Mouse (Mus musculus) cerebellum, adult 8-10 months (tissue): ENCODE measurements around the gene Naa35.
A peak's percentile ranks its signal among the peaks of the same experiment; 100 is the strongest.

ENCODE experiments used
- DNase-seq: peaks from one replicate; pipeline ENCODE4 v3.0.0; 2022

Naa35 gene

GRCm38 (mm10) chr13:59584947-59585647 is at the start of gene Naa35, which contains the start of gene Agtpbp1:
Gene Naa35, plus strand, starts transcription at chr13:59585259.
Gene Agtpbp1, minus strand, starts transcription at chr13:59585227.
- DNase-seq, result peak; percentile 99

- no peak for DNase-seq
Measured at GRCm38 (mm10) chr13:59535746-59536145, 49.3 kb upstream of the Naa35 start.

DNA sequence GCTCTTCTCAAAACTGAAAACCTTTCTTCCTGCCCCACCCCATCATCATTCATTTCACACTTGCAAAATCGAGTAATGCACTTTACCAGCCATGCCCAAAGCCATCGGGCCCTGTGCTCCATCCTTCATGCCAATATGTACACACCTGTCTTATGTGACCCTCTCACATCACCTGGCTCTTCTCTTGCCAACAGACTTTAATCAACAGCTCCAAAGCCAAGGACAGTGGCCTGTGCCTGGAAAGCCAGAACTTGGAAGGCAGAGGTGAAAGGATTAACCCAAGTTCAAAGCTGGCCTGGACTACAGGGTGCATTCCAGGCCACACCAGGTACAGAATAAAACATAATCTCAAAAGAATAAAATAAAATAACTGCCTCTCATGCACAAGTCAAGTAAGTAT is 48.4 kb upstream of the Naa35 start:
- DNase-seq, result no peak

- no peak for DNase-seq
Measured at GRCm38 (mm10) chr13:59538661-59539060, 46.4 kb upstream of the Naa35 start.

GRCm38 (mm10) chr13:59540030-59540429 is 45.0 kb upstream of the Naa35 start:
- no peak for DNase-seq

DNA sequence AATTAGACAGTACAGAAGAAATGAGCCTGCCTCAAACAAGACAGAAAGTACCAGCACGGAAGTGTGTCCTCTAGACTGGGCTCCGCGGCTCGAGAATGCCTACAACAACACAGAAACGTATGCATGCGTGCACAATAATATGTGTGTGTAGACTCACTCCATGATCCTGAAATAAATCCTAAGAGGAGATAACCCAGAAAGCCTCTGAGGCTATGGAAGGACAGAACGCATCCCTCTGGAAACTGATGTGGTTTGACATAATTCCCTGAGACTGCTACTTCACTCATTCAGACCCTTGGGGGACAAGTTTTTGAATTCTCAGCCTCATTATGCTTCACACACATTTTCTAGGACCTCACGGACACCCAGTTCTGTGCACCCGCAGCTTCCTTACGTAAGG is 42.6 kb upstream of the Naa35 start:
- DNase-seq, result no peak

GRCm38 (mm10) chr13:59547091-59547490 is 38.0 kb upstream of the Naa35 start:
- DNase-seq, result no peak

DNA sequence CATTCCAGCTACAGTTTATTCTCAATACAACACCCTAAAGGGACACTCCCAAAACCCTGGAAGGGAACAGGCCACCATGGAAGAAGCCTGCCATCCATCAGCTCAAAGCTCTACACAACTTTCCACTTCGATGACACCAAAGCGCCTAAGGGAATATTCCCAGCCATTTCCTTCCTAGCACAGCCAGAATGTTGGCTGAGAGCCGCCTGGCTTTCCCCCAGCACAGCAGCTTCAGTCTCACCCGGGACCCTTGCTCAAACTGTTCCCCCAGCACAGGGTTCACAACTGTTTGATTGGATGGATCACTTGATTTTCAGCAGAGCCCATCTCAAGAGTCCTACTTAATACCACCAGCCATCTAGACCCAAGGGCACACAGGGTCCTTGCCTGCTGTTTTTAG is 37.3 kb upstream of the Naa35 start:
- DNase-seq, result no peak

DNA sequence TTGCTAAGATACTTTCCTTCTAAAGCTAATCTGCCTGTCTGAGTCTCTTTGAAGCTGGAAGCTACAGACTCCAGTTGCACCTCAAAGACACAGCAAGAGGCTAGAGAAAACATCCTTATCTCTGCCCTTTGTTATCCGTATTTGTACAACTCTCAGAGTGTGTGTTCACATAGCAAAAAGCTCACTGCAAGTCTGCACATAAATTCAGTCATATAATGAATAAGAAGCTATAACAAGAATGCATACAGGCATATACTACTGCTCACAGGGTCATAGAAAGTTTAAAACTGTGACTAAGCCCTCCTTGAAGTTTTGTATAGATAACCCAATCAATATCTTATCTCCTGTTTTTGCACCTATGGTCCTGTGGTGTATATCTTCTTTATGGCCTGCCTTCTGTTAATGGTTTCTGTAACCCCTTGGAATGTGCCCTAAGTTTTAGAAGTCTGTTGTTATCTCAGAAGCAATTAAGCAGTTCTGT is 35.7 kb upstream of the Naa35 start:
- no peak for DNase-seq

DNA sequence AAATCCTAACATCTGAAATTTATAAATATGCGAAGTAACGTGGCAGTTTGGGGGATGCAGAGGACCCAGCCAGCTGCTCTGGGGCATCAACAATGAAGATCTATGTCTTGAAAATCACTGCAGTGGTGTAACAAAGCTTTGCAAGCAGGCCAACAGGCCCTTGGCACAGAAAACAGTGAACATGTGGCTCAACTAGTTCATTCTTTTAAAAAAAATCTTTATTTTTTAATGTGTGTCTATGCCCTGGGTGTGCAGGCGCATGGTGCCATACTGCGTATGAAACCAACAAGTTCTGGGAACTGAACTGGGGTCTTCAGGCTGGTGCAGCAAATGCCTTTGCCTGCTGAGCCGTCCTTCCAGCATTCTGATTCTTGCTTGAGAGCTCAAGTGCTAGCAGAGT is 32.8 kb upstream of the Naa35 start:
- no peak for DNase-seq

DNA sequence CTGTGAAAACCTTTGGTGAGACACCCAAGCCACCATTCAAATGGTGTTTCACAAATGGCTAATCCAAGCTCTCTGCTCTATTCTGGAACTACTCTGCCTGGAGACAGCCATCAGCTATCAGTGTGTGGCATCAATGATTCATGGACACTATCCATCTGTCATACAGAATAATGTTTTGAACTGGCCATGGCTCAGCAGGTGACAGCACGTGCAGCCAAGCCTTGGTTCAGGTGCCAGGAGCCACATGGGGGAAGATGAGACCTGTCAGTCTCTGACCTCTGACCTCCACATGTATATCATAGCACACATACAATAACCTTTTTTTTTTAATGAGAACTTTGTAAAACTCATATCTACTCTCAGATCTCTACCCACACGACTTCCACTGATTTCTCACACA is 32.3 kb upstream of the Naa35 start:
- peak; percentile 76 for DNase-seq

- peak; percentile 59 for DNase-seq
Measured at GRCm38 (mm10) chr13:59554772-59555505, 30.1 kb upstream of the Naa35 start.

DNA sequence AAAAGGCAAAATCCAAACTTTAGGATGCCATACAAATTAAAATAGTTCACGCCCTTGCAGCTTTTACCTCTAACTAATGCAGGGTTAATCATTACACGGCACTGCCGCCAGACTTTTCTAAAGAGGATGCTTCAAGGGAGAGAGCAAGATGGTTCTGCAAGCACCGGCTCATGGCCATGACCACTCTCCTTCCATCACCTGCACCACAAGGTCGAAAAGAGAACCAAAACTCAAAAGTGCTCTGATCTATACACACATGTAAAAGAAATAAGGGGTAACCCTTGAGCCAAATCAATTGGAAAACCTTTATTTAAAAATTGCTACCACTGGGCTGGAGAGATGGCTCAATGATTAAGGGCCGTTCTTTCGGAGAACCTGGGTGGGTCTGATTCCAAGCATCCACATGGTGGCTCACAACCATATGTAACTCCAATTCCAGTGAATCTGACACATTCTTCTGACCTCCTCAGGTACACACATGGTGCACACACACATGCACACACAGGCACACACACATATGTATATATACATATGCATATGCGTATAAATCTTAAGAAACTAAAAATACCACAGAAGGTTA is 29.4 kb upstream of the Naa35 start:
- no peak for DNase-seq

DNA sequence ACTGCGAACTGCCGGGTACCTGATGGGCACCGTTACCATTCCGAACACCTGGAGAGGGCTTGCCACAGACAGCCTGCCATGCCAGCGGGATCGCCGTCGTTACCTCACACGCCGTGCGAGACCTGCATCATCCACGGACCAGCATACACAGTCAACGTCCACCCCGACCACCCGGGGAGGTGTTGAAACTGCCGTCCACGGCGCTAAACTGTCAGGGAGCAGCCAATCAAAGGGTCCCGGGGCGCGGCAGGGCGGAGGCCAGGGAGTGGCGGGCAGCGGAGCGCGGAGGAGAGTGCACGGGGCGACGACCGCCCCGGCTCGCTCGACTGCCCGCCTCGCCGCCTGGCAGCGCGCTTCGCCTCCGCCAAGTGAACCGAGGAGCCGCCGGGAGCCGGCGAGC is 28.4 kb upstream of the Naa35 start:
- peak; percentile 71 for DNase-seq

- DNase-seq, result peak; percentile 89
Measured at GRCm38 (mm10) chr13:59557185-59557985, 27.7 kb upstream of the Naa35 start.

DNA sequence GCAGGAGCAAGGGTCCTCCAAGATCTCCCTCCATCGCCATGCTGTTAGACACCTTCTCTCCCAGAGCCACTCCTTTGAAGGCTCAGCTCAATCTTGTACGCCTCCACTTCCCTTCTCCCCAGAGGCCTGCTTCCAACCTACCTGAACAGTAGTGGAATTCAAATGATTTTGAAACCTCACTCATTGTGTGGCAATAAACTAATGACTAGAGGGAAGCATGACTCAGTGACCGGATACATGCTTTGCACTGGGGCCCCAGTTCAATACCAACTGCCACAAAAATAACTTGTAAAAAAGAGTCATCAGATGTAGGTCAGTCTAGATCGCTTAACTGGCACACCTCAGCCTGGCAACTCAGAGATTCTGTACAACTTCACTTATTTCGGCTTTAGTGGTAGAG is 26.3 kb upstream of the Naa35 start:
- DNase-seq, result no peak

GRCm38 (mm10) chr13:59562471-59562870 is 22.6 kb upstream of the Naa35 start:
- DNase-seq, result no peak

GRCm38 (mm10) chr13:59564505-59564904 is 20.6 kb upstream of the Naa35 start:
- no peak for DNase-seq

GRCm38 (mm10) chr13:59564923-59565322 is 20.1 kb upstream of the Naa35 start:
- DNase-seq, result no peak

GRCm38 (mm10) chr13:59565945-59566520 is 19.0 kb upstream of the Naa35 start:
- DNase-seq, result no peak

DNA sequence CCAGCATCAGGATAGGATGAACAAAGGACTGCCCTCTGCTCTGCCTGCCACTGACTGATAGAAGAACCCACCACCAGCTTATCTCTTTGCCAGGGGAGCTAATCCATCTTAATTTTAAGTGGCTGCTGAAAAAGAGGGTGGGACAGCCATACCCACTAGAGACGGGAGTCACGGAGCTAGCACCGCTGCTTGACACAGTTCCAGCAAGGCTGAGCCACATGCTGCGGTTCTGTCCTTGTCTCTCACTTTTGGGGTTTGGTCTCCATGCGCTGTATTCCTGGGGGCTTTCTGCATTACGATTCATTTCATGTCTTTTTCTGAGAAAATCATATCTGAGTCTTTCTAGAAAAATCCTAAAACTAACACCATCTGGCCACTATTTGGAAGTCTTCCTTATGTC is 14.0 kb upstream of the Naa35 start:
- DNase-seq, result no peak

GRCm38 (mm10) chr13:59572549-59572948 is 12.5 kb upstream of the Naa35 start:
- DNase-seq, result no peak

DNA sequence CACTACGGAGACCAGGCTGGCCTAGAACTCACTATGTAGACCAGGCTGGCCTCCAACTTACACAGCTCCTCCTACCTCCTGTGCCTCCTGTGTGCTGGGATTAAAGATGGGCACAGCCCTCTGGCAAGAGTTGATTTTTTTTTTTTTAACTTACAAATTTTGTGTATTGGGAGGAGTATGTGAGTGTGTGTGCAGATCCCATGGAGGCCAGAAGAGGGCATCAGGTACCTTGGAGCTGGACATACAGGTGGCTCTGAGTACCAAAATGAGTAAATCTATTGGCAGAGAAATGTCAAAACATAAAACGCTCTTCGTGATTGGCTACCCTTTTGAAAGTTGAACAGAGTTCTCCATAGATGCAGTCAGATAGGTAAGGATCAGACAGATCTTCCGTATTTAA is 4.1 kb upstream of the Naa35 start:
- no peak for DNase-seq
